Mouse (Mus musculus) midbrain, embryonic 14.5 days (tissue): ENCODE results near the gene Mrpl18. TPM values are rescaled to one million over a fixed set of nuclear protein-coding genes. Genes with fewer than 3 reads are reported as not detected.

ENCODE experiments used
- ATAC-seq: fragments of 200-750 bp; cut with Nextera tagmentation; 2 replicates; pipeline ENCODE4 v1.8.0; 2017; ENCODE audit warnings: moderate number of reproducible peaks, moderate library complexity; ENCODE audit not compliant: low FRiP score, low TSS enrichment
- DNase-seq: peaks from one replicate; pipeline ENCODE4 v3.0.0-alpha.2; 2015
- H3K27ac ChIP-seq: fragments of 300-500 bp; sonication (generic); replicated peaks from 2 replicates; pipeline ENCODE4 v1.5.1; 2014; ENCODE audit warnings: mild to moderate bottlenecking, low read depth, low read length, moderate library complexity
- H3K27me3 ChIP-seq: fragments of 300-500 bp; sonication (generic); 2 replicates; pipeline ENCODE4 v1.6.1; 2014; ENCODE audit warnings: low read length, control low read depth, mixed read lengths; ENCODE audit not compliant: control insufficient read depth, insufficient read depth
- H3K36me3 ChIP-seq: fragments of 300-500 bp; sonication (generic); 2 replicates; pipeline ENCODE4 v1.6.1; 2014; ENCODE audit warnings: low read length, control low read depth; ENCODE audit not compliant: control insufficient read depth, insufficient read depth
- H3K4me1 ChIP-seq: fragments of 300-500 bp; sonication (generic); 2 replicates; pipeline ENCODE4 v1.6.1; 2014; ENCODE audit warnings: mild to moderate bottlenecking, antibody characterized with exemption, low read length, control low read depth; ENCODE audit not compliant: control insufficient read depth, insufficient read depth
- H3K4me2 ChIP-seq: fragments of 300-500 bp; sonication (generic); 2 replicates; pipeline ENCODE4 v1.6.1; 2014; ENCODE audit warnings: mild to moderate bottlenecking, low read length, moderate library complexity
- H3K4me3 ChIP-seq: fragments of 300-500 bp; sonication (generic); replicated peaks from 2 replicates; pipeline ENCODE4 v1.5.1; 2014; ENCODE audit warnings: low read depth, low read length
- H3K9ac ChIP-seq: fragments of 300-500 bp; sonication (generic); replicated peaks from 2 replicates; pipeline ENCODE4 v1.6.1; 2014; ENCODE audit warnings: mild to moderate bottlenecking, low read length, moderate library complexity
- H3K9me3 ChIP-seq: fragments of 300-500 bp; sonication (generic); 2 replicates; pipeline ENCODE4 v1.6.1; 2016; ENCODE audit warnings: low read length, control low read depth, mixed read lengths; ENCODE audit not compliant: control insufficient read depth
- WGBS: fragments of 180-500 bp; shearing (Covaris S2); extraction: QIAGEN DNeasy Blood & Tissue Kit; methylation state at CpG from one replicate; pipeline ENCODE4 v1.1.7; 2014; 5-methylcytosine and 5-hydroxymethylcytosine counted together
- polyA plus RNA-seq: library from polyadenylated mRNA; unstranded; fragments of >200 nt; fragmentation: Nextera tagmentation; extraction: Ambion mirVana; gene quantifications from 2 replicates; pipeline ENCODE4 v1.2.1, GENCODE M21; 2014

Mrpl18 gene
- polyA plus RNA-seq, 1 experiment from 2014 or later, result 117 TPM

- WGBS, result 96% methylated on average over 1 of the region's 1 CpGs
- no peak overlapping the region for H3K9ac ChIP-seq
- peaks cover 74% of the 10 kb centered on the region for H3K36me3 ChIP-seq
- peaks cover 8% of the 10 kb centered on the region; the same call in 1 of the 2 replicates for H3K4me1 ChIP-seq
- H3K27ac ChIP-seq, result no peak overlapping the region
- H3K27me3 ChIP-seq, result no peaks in the 10 kb centered on the region
- no peak overlapping the region for H3K4me3 ChIP-seq
- no peak for DNase-seq
- no peak for ATAC-seq
- no peak overlapping the region for H3K4me2 ChIP-seq
- H3K9me3 ChIP-seq, result no peaks in the 10 kb centered on the region
These were observed 4.9 kb upstream of the Mrpl18 start for GRCm38 (mm10) chr17:12921073-12921472.

GRCm38 (mm10) chr17:12916588-12917380, 639 bp upstream of the Mrpl18 start:
- WGBS, result under 1% methylated on average over 40 of the region's 40 CpGs
- ATAC-seq, result peak; percentile 57
- H3K9ac ChIP-seq, result peak overlapping the region; percentile 94
- H3K36me3 ChIP-seq, result peaks cover 57% of the 10 kb centered on the region
- peak overlapping the region; percentile 87 for H3K27ac ChIP-seq
- H3K9me3 ChIP-seq, result no peaks in the 10 kb centered on the region
- H3K4me3 ChIP-seq, result peak overlapping the region; percentile 95
- no peak for DNase-seq
- H3K4me1 ChIP-seq, result peaks cover 17% of the 10 kb centered on the region; the same call in 1 of the 2 replicates
- peak overlapping the region; percentile 89 for H3K4me2 ChIP-seq
- H3K27me3 ChIP-seq, result no peaks in the 10 kb centered on the region

- Histone ChIP-seq H3K4me2 (peak within 1 kb of the TSS; percentile 89), H3K4me1 (peaks cover 17% of the 10 kb centered on the region; the same call in 1 of the 2 replicates), H3K36me3 (peaks cover 56% of the 10 kb centered on the region), H3K27me3 (no peaks in the 10 kb centered on the region), H3K9me3 (no peaks in the 10 kb centered on the region), H3K4me3 (peak within 1 kb of the TSS; percentile 95), H3K9ac (peak within 1 kb of the TSS; percentile 94), H3K27ac (peak within 1 kb of the TSS; percentile 87)
- no peak for ATAC-seq
- DNase-seq, result no peak
- 2% methylated on average over 18 of the region's 18 CpGs for WGBS
These were observed 661 bp downstream of the Mrpl18 start, which contains the start of gene Tcp1 for GRCm38 (mm10) chr17:12915488-12915880. TSS of gene Tcp1 (plus strand) at chr17:12915701.

GRCm38 (mm10) chr17:12910391-12910790, 5.8 kb downstream of the Mrpl18 start:
- peaks cover 48% of the 10 kb centered on the region for H3K36me3 ChIP-seq
- H3K4me3 ChIP-seq, result no peak overlapping the region

GRCm38 (mm10) chr17:12909361-12910280, 6.5 kb downstream of the Mrpl18 start, which contains the start of gene Pnldc1:
TSS of gene Pnldc1 (minus strand) at chr17:12910230.
- no peak within 1 kb of the TSS for H3K4me3 ChIP-seq
- H3K9ac ChIP-seq, result no peak within 1 kb of the TSS
- no peak within 1 kb of the TSS for H3K4me2 ChIP-seq
- H3K36me3 ChIP-seq, result peaks cover 53% of the 10 kb centered on the region
- H3K27ac ChIP-seq, result no peak within 1 kb of the TSS
- H3K4me1 ChIP-seq, result no peaks in the 10 kb centered on the region
- DNase-seq (no peak), ATAC-seq (no peak)
- 82% methylated on average over 35 of the region's 35 CpGs for WGBS
- no peaks in the 10 kb centered on the region for H3K27me3 ChIP-seq
- no peaks in the 10 kb centered on the region for H3K9me3 ChIP-seq

More at GRCm38 (mm10) chr17:12910391-12910790, 5.8 kb downstream of the Mrpl18 start:
- 0 out of 2 replicates have a peak, but pooled peaks cover 7% of the 10 kb centered on the region for H3K4me1 ChIP-seq
- no peak overlapping the region for H3K4me2 ChIP-seq
- no peak overlapping the region for H3K27ac ChIP-seq
- WGBS, result 90% methylated on average over 8 of the region's 8 CpGs
- ATAC-seq (no peak), DNase-seq (no peak)
- no peaks in the 10 kb centered on the region for H3K27me3 ChIP-seq
- H3K9ac ChIP-seq, result no peak overlapping the region
- no peaks in the 10 kb centered on the region for H3K9me3 ChIP-seq

- peaks cover 25% of the 10 kb centered on the region for H3K36me3 ChIP-seq
- no peak overlapping the region for H3K27ac ChIP-seq
- H3K4me2 ChIP-seq, result no peak overlapping the region
- ATAC-seq (no peak), DNase-seq (no peak)
- H3K9ac ChIP-seq, result no peak overlapping the region
- no peaks in the 10 kb centered on the region for H3K4me1 ChIP-seq
- no peaks in the 10 kb centered on the region for H3K27me3 ChIP-seq
- no peak overlapping the region for H3K4me3 ChIP-seq
- 95% methylated on average over 9 of the region's 9 CpGs for WGBS
- H3K9me3 ChIP-seq, result no peaks in the 10 kb centered on the region
These were observed 9.7 kb downstream of the Mrpl18 start for GRCm38 (mm10) chr17:12906436-12906835.

GRCm38 (mm10) chr17:12905810-12906209, 10.3 kb downstream of the Mrpl18 start:
- Histone ChIP-seq H3K27ac (no peak overlapping the region), H3K4me2 (no peak overlapping the region), H3K9me3 (no peaks in the 10 kb centered on the region), H3K4me1 (no peaks in the 10 kb centered on the region), H3K36me3 (peaks cover 19% of the 10 kb centered on the region), H3K4me3 (no peak overlapping the region), H3K27me3 (no peaks in the 10 kb centered on the region), H3K9ac (no peak overlapping the region)
- WGBS, result 91% methylated on average over 4 of the region's 4 CpGs
- no peak for DNase-seq
- ATAC-seq, result no peak

- ATAC-seq (no peak), DNase-seq (no peak)
- H3K9me3 ChIP-seq, result no peaks in the 10 kb centered on the region
- peaks cover 24% of the 10 kb centered on the region for H3K36me3 ChIP-seq
- H3K4me2 ChIP-seq, result no peak overlapping the region
- WGBS, result 62% methylated on average over 1 of the region's 1 CpGs
- no peaks in the 10 kb centered on the region for H3K4me1 ChIP-seq
- H3K27ac ChIP-seq, result no peak overlapping the region
- H3K27me3 ChIP-seq, result no peaks in the 10 kb centered on the region
- H3K4me3 ChIP-seq, result no peak overlapping the region
- H3K9ac ChIP-seq, result no peak overlapping the region
These were observed 11.8 kb downstream of the Mrpl18 start for GRCm38 (mm10) chr17:12904349-12904748.
